Mouse (Mus musculus) adrenal gland, adult (tissue): ENCODE results near the gene Angpt4.

Source experiments
- DNase-seq, 2 experiments: peaks; one replicate each; pipeline ENCODE4 v3.0.0; 2022 to 2023; ENCODE audit warnings: low spot score in 1 of 2; ENCODE audit not compliant: inconsistent age in 2 of 2

Gene Angpt4

GRCm38 (mm10) chr2:151914120-151914519 is 3.1 kb downstream of the Angpt4 start:
- DNase-seq: peak; percentile 37 to 71

GRCm38 (mm10) chr2:151915111-151915510 is 4.1 kb downstream of the Angpt4 start:
- no peak for DNase-seq

- peak; percentile 47 to 90 for DNase-seq
These were observed 5.2 kb downstream of the Angpt4 start for GRCm38 (mm10) chr2:151916061-151916831.

GRCm38 (mm10) chr2:151919140-151919539 is 8.1 kb downstream of the Angpt4 start:
- no peak for DNase-seq

- no peak for DNase-seq
These were observed 10.1 kb downstream of the Angpt4 start for GRCm38 (mm10) chr2:151921068-151921467.

GRCm38 (mm10) chr2:151921596-151921995 is 10.6 kb downstream of the Angpt4 start:
- DNase-seq: no peak

- DNase-seq: no peak
These were observed 13.3 kb downstream of the Angpt4 start for GRCm38 (mm10) chr2:151924276-151924675.

- DNase-seq: no peak
These were observed 14.7 kb downstream of the Angpt4 start for GRCm38 (mm10) chr2:151925715-151926114.

- DNase-seq: no peak
These were observed 16.1 kb downstream of the Angpt4 start for GRCm38 (mm10) chr2:151927103-151927502.

- DNase-seq: peak; percentile 78 to 96
These were observed 19.5 kb downstream of the Angpt4 start for GRCm38 (mm10) chr2:151930389-151931074.

GRCm38 (mm10) chr2:151937893-151938292 is 26.9 kb downstream of the Angpt4 start:
- peak; percentile 28 to 81 for DNase-seq

- no peak for DNase-seq
These were observed 27.8 kb downstream of the Angpt4 start for GRCm38 (mm10) chr2:151938780-151939200.

GRCm38 (mm10) chr2:151939651-151940420 is 28.8 kb downstream of the Angpt4 start:
- DNase-seq: no peak

- peak; percentile 57 to 83 for DNase-seq
These were observed 30.3 kb downstream of the Angpt4 start for GRCm38 (mm10) chr2:151941269-151941668.

- no peak for DNase-seq
These were observed 33.1 kb downstream of the Angpt4 start for GRCm38 (mm10) chr2:151944106-151944505.

- no peak for DNase-seq
These were observed 36.6 kb downstream of the Angpt4 start for GRCm38 (mm10) chr2:151947617-151948016.

- no peak for DNase-seq
These were observed 37.3 kb downstream of the Angpt4 start for GRCm38 (mm10) chr2:151948311-151948710.

- no peak for DNase-seq
These were observed 38.2 kb downstream of the Angpt4 start for GRCm38 (mm10) chr2:151949082-151949774.

GRCm38 (mm10) chr2:151953665-151954064 is 42.7 kb downstream of the Angpt4 start:
- DNase-seq: peak; percentile 50 to 81

GRCm38 (mm10) chr2:151956500-151957137 is 45.6 kb downstream of the Angpt4 start:
- DNase-seq: peak; percentile 56 to 89
